Mouse (Mus musculus) hindbrain, embryonic 16.5 days (tissue): ENCODE data around the gene Atp2b2. TPM values are rescaled to one million over a fixed set of nuclear protein-coding genes. Genes with fewer than 3 reads are reported as not detected.

Experiments
- ATAC-seq: fragments of 200-750 bp; cut with Nextera tagmentation; 2 replicates; pipeline ENCODE4 v1.8.0; 2017; ENCODE audit warnings: moderate TSS enrichment, moderate library complexity
- H3K27ac ChIP-seq: fragments of 300-500 bp; sonication (generic); 2 replicates; pipeline ENCODE4 v1.5.1; 2014; ENCODE audit warnings: low read depth, mild to moderate bottlenecking, control low read depth, low read length, moderate library complexity
- H3K27me3 ChIP-seq: fragments of 300-500 bp; sonication (generic); replicated peaks from 2 replicates; pipeline ENCODE4 v1.6.1; 2014; ENCODE audit warnings: low read length; ENCODE audit not compliant: control insufficient read depth, insufficient read depth
- H3K36me3 ChIP-seq: fragments of 300-500 bp; sonication (generic); 2 replicates; pipeline ENCODE4 v1.6.1; 2014; ENCODE audit warnings: mild to moderate bottlenecking, low read length, moderate library complexity, mixed read lengths; ENCODE audit not compliant: control insufficient read depth, insufficient read depth
- H3K4me1 ChIP-seq: fragments of 300-500 bp; sonication (generic); 2 replicates; pipeline ENCODE4 v1.6.1; 2014; ENCODE audit warnings: low read depth, low read length; ENCODE audit not compliant: control insufficient read depth, insufficient read depth
- H3K4me2 ChIP-seq: fragments of 300-500 bp; sonication (generic); 2 replicates; pipeline ENCODE4 v1.6.1; 2014; ENCODE audit warnings: mild to moderate bottlenecking, low read length, control low read depth, moderate library complexity
- H3K4me3 ChIP-seq: fragments of 300-500 bp; sonication (generic); 2 replicates; pipeline ENCODE4 v1.5.1; 2014; ENCODE audit warnings: mild to moderate bottlenecking, low read length, control low read depth, moderate library complexity
- H3K9ac ChIP-seq: fragments of 300-500 bp; sonication (generic); 2 replicates; pipeline ENCODE4 v1.6.1; 2014; ENCODE audit warnings: low read depth, mild to moderate bottlenecking, control low read depth, low read length, moderate library complexity
- H3K9me3 ChIP-seq: fragments of 300-500 bp; sonication (generic); 2 replicates; pipeline ENCODE4 v1.6.1; 2014; ENCODE audit warnings: mild to moderate bottlenecking, low read length, moderate library complexity; ENCODE audit not compliant: control insufficient read depth
- WGBS: fragments of 180-500 bp; shearing (Covaris S2); extraction: QIAGEN DNeasy Blood & Tissue Kit; methylation state at CpG from one replicate; pipeline ENCODE4 v1.1.7; 2014; 5-methylcytosine and 5-hydroxymethylcytosine counted together
- polyA plus RNA-seq: library from polyadenylated mRNA; unstranded; fragments of >200 nt; fragmentation: Nextera tagmentation; extraction: Ambion mirVana; gene quantifications from 2 replicates; pipeline ENCODE4 v1.2.1, GENCODE M21; 2015

The Atp2b2 gene
- polyA plus RNA-seq, 1 experiment from 2014 or later: 42.3 TPM

GRCm38 (mm10) chr6:113801233-113801632 lies 241.2 kb downstream of the Atp2b2 start:
- ATAC-seq: no peak
- Histone ChIP-seq H3K9me3 (peaks cover 14% of the 10 kb centered on the region), H3K27me3 (no peaks in the 10 kb centered on the region), H3K4me1 (peaks cover 3% of the 10 kb centered on the region; the same call in 1 of the 2 replicates), H3K4me3 (no peak overlapping the region), H3K4me2 (no peak overlapping the region), H3K36me3 (peaks cover 34% of the 10 kb centered on the region), H3K27ac (no peak overlapping the region), H3K9ac (no peak overlapping the region)

- Histone ChIP-seq H3K27me3 (no peaks in the 10 kb centered on the region), H3K4me1 (peaks cover 10% of the 10 kb centered on the region), H3K4me3 (no peak overlapping the region), H3K4me2 (no peak overlapping the region), H3K9me3 (peaks cover 4% of the 10 kb centered on the region), H3K36me3 (peaks cover 21% of the 10 kb centered on the region), H3K9ac (no peak overlapping the region), H3K27ac (0 out of 2 replicates have a peak overlapping the region, but pooled peaks have one; percentile 11)
- ATAC-seq: no peak
- WGBS: 83% methylated on average over 3 of the region's 3 CpGs
Measured at GRCm38 (mm10) chr6:113799915-113800314, 242.5 kb downstream of the Atp2b2 start.

GRCm38 (mm10) chr6:113799349-113799748 lies 243.1 kb downstream of the Atp2b2 start:
- Histone ChIP-seq H3K4me2 (no peak overlapping the region), H3K36me3 (peaks cover 15% of the 10 kb centered on the region), H3K27me3 (no peaks in the 10 kb centered on the region), H3K4me1 (peaks cover 10% of the 10 kb centered on the region), H3K4me3 (no peak overlapping the region), H3K9ac (no peak overlapping the region), H3K9me3 (no peaks in the 10 kb centered on the region), H3K27ac (peak overlapping the region; percentile 24)
- 41% methylated on average over 9 of the region's 9 CpGs for WGBS
- peak; percentile 62 for ATAC-seq

DNA sequence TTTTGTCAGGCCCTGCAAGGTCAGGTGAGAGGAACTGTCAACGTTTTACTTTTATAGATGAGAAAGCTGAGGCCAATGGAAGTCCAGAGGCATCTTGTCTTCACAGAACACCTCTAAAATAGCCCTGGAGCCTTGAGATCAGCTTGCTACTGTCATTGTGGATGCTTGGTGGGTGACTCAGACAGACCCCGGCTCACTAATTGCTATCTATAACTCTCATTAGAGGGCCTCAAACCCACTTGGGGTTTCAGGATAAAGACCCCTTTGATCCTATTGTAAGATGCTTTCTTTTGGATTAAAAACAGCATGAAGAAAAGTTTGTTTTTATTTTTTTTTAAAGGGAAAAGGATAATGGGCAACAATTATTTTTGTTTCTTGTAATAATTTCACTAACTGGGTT lies 243.5 kb downstream of the Atp2b2 start:
- Histone ChIP-seq H3K4me2 (no peak overlapping the region), H3K27ac (peak overlapping the region; percentile 10; the same call in 1 of the 2 replicates), H3K4me3 (no peak overlapping the region), H3K9me3 (no peaks in the 10 kb centered on the region), H3K9ac (no peak overlapping the region), H3K36me3 (peaks cover 12% of the 10 kb centered on the region), H3K27me3 (no peaks in the 10 kb centered on the region), H3K4me1 (peaks cover 10% of the 10 kb centered on the region)
- WGBS: 35% methylated on average over 2 of the region's 2 CpGs
- ATAC-seq: no peak

- H3K4me1 ChIP-seq: peaks cover 10% of the 10 kb centered on the region
- 16% methylated on average over 4 of the region's 4 CpGs for WGBS
- no peak overlapping the region for H3K9ac ChIP-seq
- H3K36me3 ChIP-seq: 0 out of 2 replicates have a peak, but pooled peaks cover 9% of the 10 kb centered on the region
- H3K4me2 ChIP-seq: no peak overlapping the region
- no peak overlapping the region for H3K4me3 ChIP-seq
- ATAC-seq: peak; percentile 67
- no peak overlapping the region for H3K27ac ChIP-seq
- H3K27me3 ChIP-seq: no peaks in the 10 kb centered on the region
- no peaks in the 10 kb centered on the region for H3K9me3 ChIP-seq
Measured at GRCm38 (mm10) chr6:113795241-113795702, 247.1 kb downstream of the Atp2b2 start.

GRCm38 (mm10) chr6:113792368-113792767 lies 250.0 kb downstream of the Atp2b2 start:
- Histone ChIP-seq H3K4me3 (no peak overlapping the region), H3K36me3 (peaks cover 15% of the 10 kb centered on the region; the same call in 1 of the 2 replicates), H3K4me1 (peaks cover 8% of the 10 kb centered on the region), H3K27me3 (no peaks in the 10 kb centered on the region), H3K9me3 (no peaks in the 10 kb centered on the region), H3K9ac (no peak overlapping the region), H3K4me2 (no peak overlapping the region), H3K27ac (no peak overlapping the region)
- no peak for ATAC-seq
- WGBS: 82% methylated on average over 5 of the region's 5 CpGs

- Histone ChIP-seq H3K4me1 (peaks cover 6% of the 10 kb centered on the region; the same call in 1 of the 2 replicates), H3K27me3 (no peaks in the 10 kb centered on the region), H3K4me2 (no peak overlapping the region), H3K4me3 (no peak overlapping the region), H3K36me3 (peaks cover 17% of the 10 kb centered on the region; the same call in 1 of the 2 replicates), H3K9me3 (no peaks in the 10 kb centered on the region), H3K27ac (no peak overlapping the region), H3K9ac (no peak overlapping the region)
- WGBS: 86% methylated on average over 8 of the region's 8 CpGs
- ATAC-seq: no peak
Measured at GRCm38 (mm10) chr6:113791012-113791411, 251.4 kb downstream of the Atp2b2 start.

- no peak overlapping the region for H3K9ac ChIP-seq
- 0 out of 2 replicates have a peak, but pooled peaks have one; percentile 30 for ATAC-seq
- H3K27ac ChIP-seq: no peak overlapping the region
- no peaks in the 10 kb centered on the region for H3K27me3 ChIP-seq
- no peaks in the 10 kb centered on the region for H3K9me3 ChIP-seq
- no peak overlapping the region for H3K4me2 ChIP-seq
- peaks cover 18% of the 10 kb centered on the region for H3K36me3 ChIP-seq
- WGBS: 54% methylated on average over 6 of the region's 6 CpGs
- H3K4me1 ChIP-seq: no peaks in the 10 kb centered on the region
- H3K4me3 ChIP-seq: no peak overlapping the region
Measured at GRCm38 (mm10) chr6:113787459-113787968, 254.9 kb downstream of the Atp2b2 start.

GRCm38 (mm10) chr6:113785658-113786057 lies 256.8 kb downstream of the Atp2b2 start:
- no peak overlapping the region for H3K4me2 ChIP-seq
- H3K4me3 ChIP-seq: no peak overlapping the region
- WGBS: 77% methylated on average over 7 of the region's 7 CpGs
- H3K9me3 ChIP-seq: no peaks in the 10 kb centered on the region
- H3K27me3 ChIP-seq: no peaks in the 10 kb centered on the region
- H3K36me3 ChIP-seq: peaks cover 23% of the 10 kb centered on the region
- no peaks in the 10 kb centered on the region for H3K4me1 ChIP-seq
- H3K9ac ChIP-seq: no peak overlapping the region
- no peak for ATAC-seq
- no peak overlapping the region for H3K27ac ChIP-seq
